Mouse (Mus musculus): ENCODE measurements around the gene Usf2.
"Not testable (repeated sequence)": the region's sequence is repeated elsewhere in the genome, so short reads cannot be mapped to it uniquely, and the experiment has no call there.

DNA sequence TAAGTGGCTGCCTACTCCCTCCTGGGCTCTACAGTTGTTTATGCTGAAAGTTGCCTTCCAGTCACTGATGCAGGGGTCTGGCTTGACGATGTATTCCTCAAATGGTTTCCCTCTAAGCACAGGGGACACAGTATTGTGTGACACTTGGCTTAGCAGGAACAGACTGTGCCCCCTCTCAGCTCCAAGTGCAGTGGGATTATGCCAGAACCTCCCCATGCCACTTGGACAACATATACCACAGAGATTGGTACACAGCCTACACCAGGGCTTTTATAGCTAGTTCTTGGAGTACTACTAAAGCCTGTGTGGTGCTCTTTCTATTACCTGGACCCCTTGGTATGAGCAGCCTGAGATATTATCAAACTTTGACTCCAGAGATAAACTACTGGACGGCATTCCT is 11.9 kb downstream of the Usf2 start:
- TF ChIP-seq POLR2A (IDR thresholded peaks at IDR 0.05; ENCODE audit: borderline replicate concordance, control insufficient read depth, low read depth, low read length); CTCF (IDR thresholded peaks at IDR 0.05; ENCODE audit: control insufficient read depth, insufficient read depth, low read length): not testable (repeated sequence)
